14 mouse cellular contexts compared by ENCODE assay signal in genomic region chr11:40713858-40714257, GRCm38 (mm10). TPM values are rescaled to one million over a fixed set of nuclear protein-coding genes. Genes with fewer than 3 reads are reported as not detected.
DNase-seq lines count a peak whose midpoint lies in the region; ATAC-seq and TF ChIP-seq lines count a peak whose summit lies in the region.
"Had no signal": no experiment of that assay in that cellular context is flagged by ENCODE, and none has a peak within 500 bp of the region (broad histone marks: within the 10 kb centered on the region; RNA-seq: fewer than 3 reads in every experiment).

No protein-coding gene starts in this region.

- H3K4me1 ChIP-seq in heart, adult 2 months (ENCODE audit: control insufficient read depth, insufficient read depth, low read length), result no peaks in the 10 kb centered on the region; the same call in 1 of the 2 replicates
- H3K4me1 ChIP-seq: embryonic facial prominence, embryonic 10.5 days; hindbrain, embryonic 10.5 days had no signal

- TF ChIP-seq CTCF in heart, adult 2 months (IDR thresholded peaks at IDR 0.05), result no peak

- peak; percentile 51 to 59 for ATAC-seq in hematopoietic stem cell, adult 5-6 weeks (replicated peaks in 1 of 2; ENCODE audit: insufficient read depth in 1 of 2, low FRiP score in 2 of 2, low TSS enrichment in 1 of 2, low read depth in 1 of 2, poor library complexity in 2 of 2, severe bottlenecking in 2 of 2)
- ATAC-seq in cerebellum, adult (ENCODE audit: insufficient number of reproducible peaks, low FRiP score, low TSS enrichment), result no peak
- ATAC-seq: intestine, embryonic 16.5 days had no signal

- TF ChIP-seq EP300 in heart, adult 2 months (IDR thresholded peaks at IDR 0.05; ENCODE audit: insufficient read depth, low read depth, low read length), result no peak

- intact Hi-C loops in heart, adult 2 months (cut with DNase I), result loop anchor here (2.0 kb wide), 1 partner anchor 15 kb away; no protein-coding TSS in a partner anchor
- intact Hi-C loops in heart, postnatal 25 days (cut with DNase I), result no loop called here

- H3K27me3 ChIP-seq in heart, adult 2 months (ENCODE audit: control insufficient read depth, insufficient read depth, low read length), result no peaks in the 10 kb centered on the region

- H3K27ac ChIP-seq in heart, adult 2 months, result no peak overlapping the region
- H3K27ac ChIP-seq: embryonic facial prominence, embryonic 10.5 days; hindbrain, embryonic 10.5 days had no signal

- no peak overlapping the region for H3K4me3 ChIP-seq in heart, adult 2 months
- H3K4me3 ChIP-seq: embryonic facial prominence, embryonic 10.5 days; hindbrain, embryonic 10.5 days had no signal

- DNase-seq in heart, adult 2 months, result peak; percentile 38 to 46
- no peak for DNase-seq in heart, postnatal 25 days (ENCODE audit: low spot score)
- peak; percentile 22 for DNase-seq in lung, postnatal 36 days
- no peak for DNase-seq in lung, adult 18-20 months
- DNase-seq in adipocyte (ENCODE audit: low spot score), result peak; percentile 33
- no peak for DNase-seq in embryo, embryonic 10.5 days (ENCODE audit: low spot score)
- DNase-seq: cerebellum, adult 8-10 months; thymus, adult 2 months had no signal

- H3K79me2 ChIP-seq in heart, adult 2 months (replicated peaks; ENCODE audit: control insufficient read depth, insufficient read depth, low read length), result no peaks in the 10 kb centered on the region

- H3K9ac ChIP-seq in heart, adult 2 months (ENCODE audit: low read depth, low read length), result no peak overlapping the region

- no peaks in the 10 kb centered on the region for H3K36me3 ChIP-seq in heart, adult 2 months (ENCODE audit: control insufficient read depth, insufficient read depth, low read length)

- 44% methylated on average over 8 of the region's 8 CpGs for WGBS in heart, adult 2 months

- TF ChIP-seq POLR2A in heart, adult 2 months (IDR thresholded peaks at IDR 0.05; ENCODE audit: insufficient read depth, low read depth, low read length), result no peak

RNA-seq across cellular contexts. Expression of gene Mat2b, which starts 18.9 kb away (rescaled TPM):
- total RNA-seq in heart, adult 2 months (2021), result 100 to 1,000 TPM in 1 of 2 experiments, 10 to 100 TPM in 1; 84.7 to 102 TPM
- polyA plus RNA-seq in heart, adult 2 months (2012; rRNA removed), result 52.1 and 76.6 TPM in 2 replicates
- total RNA-seq in heart, postnatal 25 days (2021), result 100 to 1,000 TPM in 1 of 2 experiments, 10 to 100 TPM in 1; 98.4 to 101 TPM
- 110 and 112 TPM in 2 replicates for total RNA-seq in hematopoietic stem cell, adult 5-6 weeks (2017)

RNA-seq across cellular contexts. Expression of gene Hmmr, which starts 19.4 kb away (rescaled TPM):
- total RNA-seq in heart, adult 2 months (2021), result under 1 TPM; 0.13 to 0.20 TPM
- 0.18 and 0.21 TPM in 2 replicates for polyA plus RNA-seq in heart, adult 2 months (2012; rRNA removed)
- under 1 TPM; 0.36 to 0.44 TPM for total RNA-seq in heart, postnatal 25 days (2021)
- total RNA-seq in hematopoietic stem cell, adult 5-6 weeks (2017), result 50.0 and 72.0 TPM in 2 replicates
- total RNA-seq: gastrocnemius, adult 8-10 months had no signal

RNA-seq across cellular contexts. Expression of gene Nudcd2, which starts 19.6 kb away (rescaled TPM):
- total RNA-seq in heart, adult 2 months (2021), result 10 to 100 TPM; 14.4 to 14.7 TPM
- 3.6 and 10.7 TPM in 2 replicates for polyA plus RNA-seq in heart, adult 2 months (2012; rRNA removed)
- total RNA-seq in heart, postnatal 25 days (2021), result 10 to 100 TPM; 13.2 to 16.2 TPM
- total RNA-seq in hematopoietic stem cell, adult 5-6 weeks (2017), result 112 and 142 TPM in 2 replicates

RNA-seq across cellular contexts. Expression of gene Ccng1, which starts 41.3 kb away (rescaled TPM):
- total RNA-seq in heart, adult 2 months (2021), result 100 to 1,000 TPM; 428 to 489 TPM
- polyA plus RNA-seq in heart, adult 2 months (2012; rRNA removed), result 137 and 314 TPM in 2 replicates
- total RNA-seq in heart, postnatal 25 days (2021), result 100 to 1,000 TPM; 440 to 448 TPM
- 68.5 and 80.9 TPM in 2 replicates for total RNA-seq in hematopoietic stem cell, adult 5-6 weeks (2017)

Comparison
In these comparisons a context has a peak if more than half of its experiments do, and no peak if none do; other contexts are left out.
1. DNase-seq: peak in heart, adult 2 months (2 of 2), lung, postnatal 36 days (single experiment) and adipocyte (single experiment); none in heart, postnatal 25 days (single experiment), lung, adult 18-20 months (0 of 2) and embryo, embryonic 10.5 days (single experiment).
2. RNA of gene Hmmr, which starts 19.4 kb away (total RNA-seq): 50.0 to 72.0 TPM in hematopoietic stem cell, adult 5-6 weeks; 0.36 to 0.44 TPM in heart, postnatal 25 days and 0.13 to 0.20 TPM in heart, adult 2 months; every median in the first group is over 10 times any median in the second.